Mouse (Mus musculus): ENCODE measurements around the gene Cbarp.

Gene Cbarp

DNA sequence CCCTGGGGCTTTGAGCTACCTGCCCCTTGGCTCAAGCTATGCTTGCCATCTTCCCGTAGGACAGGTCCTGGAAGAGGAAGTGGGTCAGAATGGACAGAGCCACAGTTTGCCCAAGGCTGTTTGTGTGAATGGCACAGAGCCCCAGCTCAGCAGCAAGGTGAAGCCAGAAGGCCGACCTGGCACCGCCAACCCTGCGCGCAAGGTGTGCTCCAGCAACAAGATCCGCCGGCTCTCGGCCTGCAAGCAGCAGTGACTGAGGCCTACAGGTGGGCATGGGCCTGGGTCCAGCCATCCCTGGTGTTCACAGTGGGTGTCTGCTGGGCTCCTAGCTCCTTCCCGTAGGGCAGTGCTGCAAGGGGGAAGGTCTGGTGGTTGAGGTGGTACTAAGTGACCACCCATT is 10.8 kb downstream of the Cbarp start:
- no peak for DNase-seq (ENCODE audit: low spot score in 2 of 2)

DNA sequence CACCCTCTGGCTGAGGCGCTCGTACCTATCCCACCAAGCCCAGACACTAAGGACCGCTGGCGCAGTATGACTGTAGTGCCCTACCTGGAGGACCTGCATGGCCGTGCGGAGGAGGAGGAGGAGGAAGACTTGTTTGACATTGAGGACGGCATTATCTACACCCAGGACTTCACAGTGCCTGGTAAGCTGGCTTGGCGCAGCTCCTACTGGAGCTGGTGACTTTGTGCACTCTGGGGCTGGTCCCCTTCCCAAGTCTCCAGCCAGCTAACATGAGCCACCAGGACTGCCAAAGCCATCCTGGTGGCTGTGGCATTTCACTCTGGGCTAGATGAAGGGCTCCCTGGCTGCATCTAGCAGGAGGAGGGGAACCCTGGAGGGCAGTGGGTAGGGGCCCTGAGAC is 12.7 kb downstream of the Cbarp start:
- no peak for DNase-seq (ENCODE audit: low spot score in 2 of 2)

DNA sequence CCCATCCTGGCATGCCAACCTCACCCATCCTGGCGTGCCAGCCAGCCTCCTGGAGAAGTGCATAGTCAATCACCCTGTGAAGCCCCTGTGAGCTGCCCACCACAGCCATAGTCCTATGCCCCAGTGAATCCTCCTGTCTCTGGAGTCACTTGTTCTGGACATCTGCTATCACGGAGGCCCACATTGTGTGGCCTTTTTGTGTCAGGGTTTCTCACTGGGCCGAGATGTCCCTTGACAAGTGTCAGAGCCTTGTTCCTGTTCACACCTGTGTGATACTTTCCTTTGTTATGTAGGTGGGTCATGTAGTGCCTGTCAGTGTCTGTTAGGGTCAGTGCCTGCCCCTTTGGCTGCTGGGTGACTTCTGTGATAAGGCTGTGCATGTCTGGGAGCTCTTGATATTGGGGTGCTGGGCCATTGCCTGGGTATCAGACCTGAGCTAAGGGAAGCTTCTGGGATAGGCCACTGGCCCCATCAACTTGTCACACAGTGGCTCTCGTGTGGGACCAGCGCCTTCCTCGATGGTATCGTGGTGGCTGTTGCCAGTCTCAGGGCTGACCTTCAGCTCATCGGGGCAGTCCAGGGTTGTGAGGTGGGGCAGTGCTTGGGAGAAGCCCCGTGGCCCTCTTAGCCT is 16.6 kb downstream of the Cbarp start:
- DNase-seq (ENCODE audit: low spot score in 2 of 2) = no peak

DNA sequence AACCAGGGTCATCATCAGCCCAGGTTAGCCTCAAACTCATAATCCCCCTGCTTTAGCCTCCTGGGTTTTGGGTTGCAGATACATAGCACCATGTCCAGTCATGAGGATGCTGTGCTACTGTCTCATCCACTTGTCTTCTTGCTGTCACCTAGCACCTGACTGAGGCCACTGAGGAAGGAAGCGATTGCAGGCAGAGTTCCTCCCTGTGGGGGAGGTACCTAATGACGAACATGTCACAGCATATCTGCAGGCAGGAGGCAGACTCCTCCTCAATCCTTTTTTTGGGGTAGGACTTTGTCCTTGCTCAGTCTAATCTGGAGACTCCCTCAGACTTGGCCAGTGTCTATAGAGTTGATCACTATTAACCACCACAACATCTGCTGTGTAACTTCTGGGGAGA is 19.0 kb downstream of the Cbarp start:
- no peak for DNase-seq (ENCODE audit: low spot score in 2 of 2)

DNA sequence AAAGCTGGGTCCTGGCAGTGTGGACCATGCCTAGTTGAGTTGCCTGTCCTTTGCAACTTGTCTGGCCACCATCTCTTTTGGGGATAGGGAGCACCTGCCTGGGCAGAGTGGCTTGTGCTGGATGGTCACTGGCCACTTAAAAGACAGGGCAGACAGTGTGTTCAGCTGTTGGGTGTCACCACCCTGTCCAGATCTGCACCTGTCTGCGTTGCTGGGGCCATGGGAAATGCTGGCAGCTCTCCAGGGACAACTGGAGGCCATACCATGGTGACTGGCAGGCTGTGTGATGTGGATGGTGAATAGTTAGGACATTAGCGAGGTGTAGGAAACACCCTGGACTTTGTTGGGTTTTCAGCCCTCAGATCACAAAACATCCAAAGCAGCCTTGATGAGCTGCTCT is 20.5 kb downstream of the Cbarp start:
- DNase-seq (ENCODE audit: low spot score in 2 of 2) = no peak

DNA sequence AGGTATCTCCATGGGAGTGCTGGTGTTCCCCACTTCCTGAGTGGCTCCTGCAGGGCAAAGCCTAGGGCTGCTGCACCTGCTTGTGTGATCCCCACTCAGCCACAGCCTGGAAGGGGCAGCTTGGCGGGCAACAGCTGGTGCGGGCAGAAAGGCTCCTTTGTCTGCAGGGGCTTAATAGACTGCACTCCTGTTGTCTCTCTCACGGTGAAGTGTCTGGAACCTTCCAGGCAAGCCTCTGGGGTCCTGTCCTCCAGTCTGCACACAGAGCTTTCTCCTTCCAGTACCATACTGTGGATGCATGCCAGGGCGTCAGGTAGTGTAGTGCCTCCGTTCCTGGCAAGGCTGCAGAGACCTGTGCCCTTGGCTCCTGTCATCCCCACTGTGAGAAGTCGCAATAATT is 22.1 kb downstream of the Cbarp start:
- DNase-seq (ENCODE audit: low spot score in 2 of 2) = no peak

DNA sequence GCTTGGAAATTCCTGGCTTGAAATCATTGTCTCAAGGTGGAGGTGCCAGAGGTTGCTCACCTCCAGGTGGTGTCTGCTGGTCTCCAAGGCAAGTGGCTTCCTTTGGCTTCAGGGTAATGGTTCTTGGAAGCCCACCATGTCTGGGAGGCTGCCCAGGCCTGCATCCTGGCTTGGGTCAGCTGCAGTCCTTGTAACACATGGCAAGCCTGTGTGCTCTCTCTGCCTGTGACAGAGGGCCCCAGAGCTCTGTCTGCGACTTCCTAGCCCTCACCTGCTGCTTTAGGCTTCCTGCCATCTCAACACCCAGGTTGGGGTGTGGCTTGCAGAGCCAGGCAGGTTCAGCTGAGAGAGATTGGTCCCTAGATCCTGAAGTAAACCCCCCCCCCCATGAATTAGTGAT is 22.9 kb downstream of the Cbarp start:
- no peak for DNase-seq (ENCODE audit: low spot score in 2 of 2)

DNA sequence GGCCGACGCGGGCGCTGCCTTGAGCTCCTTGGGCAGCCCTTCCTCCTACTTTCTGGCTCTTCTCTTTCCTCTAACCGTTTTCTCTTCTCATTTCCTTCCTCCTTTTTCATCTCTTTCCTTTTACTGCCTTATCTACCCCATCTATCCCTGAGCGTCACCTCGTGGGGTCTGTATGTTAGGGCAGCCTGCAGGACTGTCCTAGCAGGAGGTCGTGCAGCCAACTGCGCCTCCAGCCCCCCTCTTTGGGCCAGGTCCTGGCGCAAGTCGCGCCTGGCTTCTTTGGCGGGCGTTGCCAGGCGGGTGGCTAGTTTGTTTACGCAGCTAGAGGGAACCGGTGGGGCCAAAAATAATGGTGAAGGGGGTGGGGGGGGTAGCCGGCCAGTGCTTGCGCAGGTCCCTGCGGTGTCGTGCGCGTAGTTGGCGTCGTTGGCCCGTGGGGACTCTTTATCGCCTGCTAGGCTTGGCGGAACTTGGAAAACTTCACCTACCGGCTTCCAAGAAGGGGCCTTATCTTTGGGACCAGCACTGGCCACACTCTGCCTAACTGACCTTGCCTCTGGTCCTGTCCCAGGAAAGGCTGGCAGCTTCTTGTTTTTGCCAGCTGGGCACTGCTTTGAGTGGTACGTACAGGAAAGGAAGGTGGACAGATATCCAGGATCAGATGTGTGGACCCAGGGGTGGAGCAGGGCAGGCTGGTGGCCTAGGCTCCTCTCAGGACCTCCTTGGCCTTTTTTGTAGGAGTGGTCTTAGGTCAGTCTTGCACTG is 23.5 kb downstream of the Cbarp start:
- DNase-seq (ENCODE audit: low spot score in 2 of 2) = no peak

DNA sequence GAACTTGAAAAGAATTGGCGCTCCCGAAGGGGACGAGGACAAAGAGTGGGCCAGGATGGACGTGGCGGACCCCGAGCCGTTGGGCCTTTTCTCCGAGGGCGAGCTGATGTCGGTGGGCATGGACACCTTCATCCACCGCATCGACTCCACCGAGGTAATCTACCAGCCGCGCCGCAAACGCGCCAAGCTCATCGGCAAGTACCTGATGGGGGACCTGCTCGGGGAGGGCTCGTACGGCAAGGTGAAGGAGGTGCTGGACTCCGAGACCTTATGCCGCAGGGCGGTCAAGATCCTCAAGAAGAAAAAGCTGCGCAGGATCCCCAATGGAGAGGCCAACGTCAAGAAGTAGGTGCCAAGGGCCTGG is 24.1 kb downstream of the Cbarp start:
- no peak for DNase-seq (ENCODE audit: low spot score in 2 of 2)

DNA sequence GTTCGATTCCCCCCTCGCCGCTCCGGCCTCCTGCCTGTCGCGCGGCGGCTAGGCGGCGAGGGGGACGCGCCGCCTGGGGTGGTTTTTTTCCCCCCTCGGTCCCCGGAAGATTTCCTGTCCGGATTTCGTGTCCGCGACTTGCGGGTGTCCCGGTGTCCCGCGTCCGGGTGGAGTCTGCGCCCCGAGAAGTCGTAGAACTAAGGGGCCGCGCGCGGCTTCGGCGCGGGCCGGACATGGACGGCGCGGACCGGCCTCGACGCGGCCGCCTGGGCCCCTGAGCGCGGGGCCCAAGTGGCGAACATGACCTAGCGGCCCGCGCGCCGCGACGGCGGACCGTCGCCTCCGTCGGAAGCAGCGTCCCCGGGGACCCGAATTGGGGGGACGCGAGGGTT is 24.7 kb downstream of the Cbarp start:
- no peak for DNase-seq (ENCODE audit: low spot score in 2 of 2)

DNA sequence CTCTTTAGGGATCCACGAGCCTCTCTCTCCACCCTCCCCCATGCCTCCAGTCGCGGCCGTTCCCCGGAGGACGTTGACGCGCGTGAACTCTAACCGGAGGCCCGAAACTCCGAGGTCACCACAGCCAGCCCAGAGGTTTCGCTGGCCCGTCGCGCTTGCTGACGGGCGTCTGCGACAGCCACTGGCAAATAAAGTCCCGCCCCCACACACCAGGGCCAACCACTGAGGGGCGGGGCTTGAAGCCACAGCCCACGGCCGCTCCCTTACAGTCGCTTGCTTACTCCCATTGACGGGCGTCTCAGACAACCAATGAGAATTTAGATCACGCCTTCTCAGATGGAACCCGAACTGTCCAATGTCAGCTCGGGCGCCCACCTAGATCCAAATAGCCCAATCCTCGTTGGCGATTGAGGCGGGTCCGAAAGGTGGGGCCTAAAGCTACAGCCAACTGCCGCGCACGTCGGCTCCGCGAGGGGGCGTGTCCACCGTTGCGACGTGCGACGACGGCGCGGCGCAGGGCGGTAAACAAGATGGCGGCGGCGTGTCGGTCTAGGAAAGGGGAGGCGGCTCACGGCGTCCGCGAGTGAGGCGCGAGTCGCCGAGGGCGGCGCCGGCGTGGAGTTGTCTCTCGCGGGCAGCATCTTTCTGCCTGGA is 25.2 kb downstream of the Cbarp start, which contains the start of gene Stk11:
Gene Stk11, plus strand, starts transcription at position 514 of the 654 bp plus-strand sequence.
- peak; percentile 98 to 100 for DNase-seq (ENCODE audit: low spot score in 2 of 2)

DNA sequence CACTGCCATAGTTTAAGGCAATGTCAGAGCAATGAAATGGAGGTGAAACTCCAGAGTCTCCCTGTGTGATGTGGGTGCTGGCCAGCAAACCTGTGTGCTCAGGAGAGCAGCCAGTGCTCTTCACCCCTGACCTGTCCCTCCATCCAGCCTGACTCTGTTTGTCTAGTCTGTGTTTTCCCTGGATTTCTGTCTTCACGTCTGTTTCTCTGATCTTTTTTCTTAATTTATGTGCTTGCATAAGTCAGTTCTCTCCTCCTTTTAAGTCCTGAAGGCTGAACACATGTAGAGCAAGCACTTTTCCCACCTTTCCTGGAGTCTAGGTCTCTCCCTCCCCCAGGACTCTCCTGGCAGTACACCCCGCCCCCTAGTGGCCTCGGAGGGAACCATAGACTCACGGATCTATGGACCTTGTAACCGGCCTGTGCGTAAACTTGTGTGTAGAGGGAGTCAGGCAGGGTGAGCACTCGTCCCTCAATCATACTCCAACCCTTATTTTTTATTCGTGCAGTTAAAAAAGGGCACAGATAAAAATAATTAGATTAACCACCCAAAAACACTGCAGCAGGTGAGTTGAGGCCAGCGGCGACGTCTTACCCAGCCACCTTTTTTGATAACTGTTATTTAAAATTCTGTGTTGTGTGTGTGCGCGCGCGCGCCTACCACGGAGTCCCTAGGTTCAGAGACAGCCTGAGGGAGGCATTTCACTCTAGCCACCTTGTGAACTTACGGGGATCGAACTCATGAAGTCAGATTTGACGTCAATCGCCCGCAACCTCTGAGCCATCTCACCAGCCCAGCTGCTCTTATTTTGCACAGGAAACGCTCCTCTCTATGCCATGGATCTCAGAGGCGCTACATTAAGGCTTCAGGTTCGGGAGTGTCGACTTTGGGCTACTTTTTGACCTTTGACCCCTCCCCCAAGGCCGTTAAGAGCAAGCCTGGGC is 26.0 kb downstream of the Cbarp start:
- DNase-seq (ENCODE audit: low spot score in 2 of 2) = peak; percentile 76 to 78

DNA sequence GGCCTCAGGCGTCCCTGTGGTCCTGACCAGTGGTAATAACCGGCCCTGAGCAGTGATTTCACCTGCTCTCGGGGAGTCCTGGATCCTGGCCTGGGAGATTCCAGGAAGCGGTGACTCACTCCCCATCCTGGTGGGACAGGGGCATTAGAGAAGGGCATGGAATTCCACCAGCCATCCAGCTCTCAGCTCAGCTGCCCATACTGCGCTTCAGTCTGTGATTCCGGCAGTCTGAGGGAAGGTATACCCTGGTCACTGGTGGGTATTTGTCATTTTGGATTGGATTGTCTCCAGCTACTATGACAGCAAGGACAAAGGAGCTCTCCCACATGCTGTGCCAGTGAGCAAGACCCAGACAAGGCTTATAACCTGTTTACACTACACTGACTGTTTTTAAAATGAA is 33.0 kb downstream of the Cbarp start:
- no peak for DNase-seq (ENCODE audit: low spot score in 2 of 2)

DNA sequence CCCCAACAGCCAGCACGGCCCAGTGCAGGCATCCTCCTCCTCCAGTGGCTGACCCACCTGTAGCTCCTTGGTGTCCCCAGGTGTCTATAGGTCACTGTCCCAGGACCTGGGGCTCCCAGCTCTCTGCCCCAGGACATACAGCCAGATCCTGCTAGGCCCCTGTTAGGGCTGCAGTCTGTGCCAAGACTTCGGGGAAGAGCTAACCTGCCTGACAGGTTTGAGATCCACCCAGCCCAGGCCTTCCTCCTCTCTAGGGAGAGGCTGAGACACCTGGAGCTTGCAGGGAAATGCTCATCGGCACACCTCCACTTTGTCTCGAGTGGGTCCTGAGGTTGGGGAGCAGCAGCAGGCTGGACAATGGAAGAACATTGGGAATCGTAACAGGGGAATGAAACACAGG is 34.7 kb downstream of the Cbarp start:
- no peak for DNase-seq (ENCODE audit: low spot score in 2 of 2)

DNA sequence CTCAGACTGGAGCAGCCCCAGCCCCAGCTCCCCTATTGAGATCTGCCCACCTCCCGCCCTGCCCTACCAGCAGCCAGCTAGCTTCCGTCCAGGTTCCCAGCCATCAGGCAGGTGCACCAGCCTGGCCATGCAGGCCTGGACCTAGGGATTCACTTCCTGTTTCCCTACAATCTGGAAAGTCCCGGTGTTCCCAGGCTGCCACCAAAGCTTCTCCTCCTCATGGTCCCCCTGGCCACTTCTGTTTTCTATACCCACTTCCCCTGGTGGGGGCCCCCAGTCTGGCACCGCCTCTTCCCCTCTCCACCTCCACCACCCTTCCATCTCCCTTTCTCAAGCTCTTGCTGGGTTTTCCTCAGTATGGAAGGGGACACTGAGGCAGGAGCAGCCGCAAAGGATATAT is 35.2 kb downstream of the Cbarp start, which contains the start of gene Sbno2:
Gene Sbno2, minus strand, starts transcription at position 112 of the 400 bp plus-strand sequence.
- DNase-seq (ENCODE audit: low spot score in 2 of 2) = no peak

DNA sequence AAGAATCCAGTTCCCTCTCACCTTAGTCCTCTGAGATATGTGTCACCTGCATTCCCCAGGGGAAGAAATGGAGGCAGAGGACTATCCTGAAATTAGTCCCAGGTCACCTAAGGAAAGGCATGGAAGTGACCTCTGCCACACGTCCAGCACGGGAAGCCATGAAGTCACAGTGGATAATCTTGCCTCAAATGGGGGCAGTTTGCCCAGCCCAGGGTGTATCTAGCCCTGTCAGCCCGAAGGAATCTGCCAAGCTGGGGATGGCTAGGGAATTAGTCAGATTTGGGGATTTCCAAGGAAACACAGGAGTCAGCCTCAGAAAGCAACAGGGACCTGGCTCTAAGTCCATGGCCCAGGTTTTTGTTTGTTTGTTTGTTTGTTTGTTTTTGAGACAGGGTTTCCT is 36.5 kb downstream of the Cbarp start:
- DNase-seq (ENCODE audit: low spot score in 2 of 2) = no peak

DNA sequence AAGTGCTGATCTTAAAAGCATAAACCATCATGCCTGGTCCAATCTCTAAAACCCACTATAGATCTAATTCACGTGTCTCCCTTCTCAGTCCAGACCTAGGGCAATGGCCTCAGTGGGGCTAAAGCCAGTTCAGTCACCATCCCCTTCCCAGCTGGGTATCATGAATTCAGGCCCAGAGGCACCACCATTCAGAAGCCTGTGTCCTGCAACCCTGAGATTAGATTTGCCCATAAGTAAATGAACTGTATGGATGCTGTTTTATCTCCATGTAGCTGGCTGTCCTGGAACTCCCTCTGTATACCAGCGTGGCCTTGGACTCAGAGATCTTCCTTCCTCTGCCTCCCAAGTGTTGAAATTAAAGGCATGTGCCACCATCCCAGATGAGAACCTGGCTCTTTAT is 37.6 kb downstream of the Cbarp start:
- no peak for DNase-seq (ENCODE audit: low spot score in 2 of 2)

DNA sequence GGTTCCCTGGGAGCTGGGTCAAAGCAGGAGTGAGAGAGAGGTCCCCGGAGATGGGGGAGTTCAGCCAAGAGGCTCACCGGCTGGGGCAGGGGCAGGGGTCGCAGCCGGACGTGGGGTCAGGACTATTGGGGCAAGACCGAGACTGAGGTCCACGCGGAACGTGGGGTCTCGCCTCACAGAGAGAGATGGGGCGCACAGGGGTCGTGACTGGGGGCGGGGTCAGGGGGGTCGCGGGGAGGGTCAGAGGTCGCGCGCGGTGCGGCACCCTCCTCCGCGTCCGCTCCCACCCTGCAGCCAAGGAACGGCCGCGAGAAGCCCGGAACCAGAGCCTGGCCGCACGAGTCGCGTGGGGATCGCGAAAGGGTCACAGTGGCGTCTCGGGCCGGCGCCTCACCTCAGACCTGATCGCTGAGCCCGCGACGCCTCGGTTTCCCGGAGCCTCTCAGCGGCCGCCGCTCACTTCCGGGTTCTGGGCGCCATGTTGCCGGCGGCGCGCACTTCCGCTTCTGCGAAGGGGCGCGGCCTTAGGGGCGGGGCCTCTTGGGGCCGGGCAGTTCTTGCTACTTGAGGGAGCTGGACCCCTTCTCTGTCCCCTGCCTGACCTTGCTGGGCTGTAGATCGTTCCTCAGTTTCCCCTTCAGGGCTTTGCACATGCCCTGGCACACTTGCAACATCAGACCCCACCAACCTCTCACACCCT is 38.3 kb downstream of the Cbarp start:
- DNase-seq (ENCODE audit: low spot score in 2 of 2) = peak; percentile 56 to 69

DNA sequence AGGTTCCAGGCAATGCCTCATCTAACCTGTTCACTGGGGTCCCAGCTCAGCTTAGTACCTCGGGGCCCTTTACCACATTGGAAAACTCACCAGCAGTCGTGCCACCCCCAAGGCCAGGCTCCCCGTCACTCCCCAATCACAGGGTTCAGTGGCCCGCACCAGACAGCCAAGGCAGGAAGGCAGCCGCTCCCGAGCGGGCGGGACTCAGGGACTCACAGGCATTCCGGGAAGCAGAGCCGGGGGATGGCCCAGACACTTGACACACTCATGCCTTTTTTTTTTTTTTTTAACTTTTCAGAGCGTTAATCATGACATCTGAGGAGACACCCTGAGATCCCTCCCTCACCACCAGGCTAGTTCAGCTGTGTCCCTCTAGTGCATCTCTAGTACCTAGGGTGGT is 39.7 kb downstream of the Cbarp start:
- DNase-seq (ENCODE audit: low spot score in 2 of 2) = no peak

DNA sequence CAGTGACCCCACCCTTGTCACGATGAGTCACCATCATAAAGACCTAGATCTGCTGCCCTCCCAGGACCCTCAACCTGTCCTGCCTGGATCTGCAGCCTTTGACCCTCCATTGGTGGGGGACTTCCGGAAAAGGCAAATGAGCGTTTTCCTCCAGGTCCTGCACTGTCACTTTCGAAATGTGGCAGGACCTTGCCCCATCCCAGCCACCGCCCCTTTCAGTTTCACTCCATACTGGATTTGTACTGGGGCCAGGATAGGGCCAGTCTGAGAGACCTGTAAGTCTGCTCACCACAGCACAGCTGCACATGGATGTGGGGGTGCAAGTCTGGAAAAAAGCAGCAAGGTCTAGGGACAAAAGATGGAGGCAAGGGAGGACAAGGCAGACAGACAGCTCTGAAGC is 42.0 kb downstream of the Cbarp start:
- DNase-seq (ENCODE audit: low spot score in 2 of 2) = no peak

DNA sequence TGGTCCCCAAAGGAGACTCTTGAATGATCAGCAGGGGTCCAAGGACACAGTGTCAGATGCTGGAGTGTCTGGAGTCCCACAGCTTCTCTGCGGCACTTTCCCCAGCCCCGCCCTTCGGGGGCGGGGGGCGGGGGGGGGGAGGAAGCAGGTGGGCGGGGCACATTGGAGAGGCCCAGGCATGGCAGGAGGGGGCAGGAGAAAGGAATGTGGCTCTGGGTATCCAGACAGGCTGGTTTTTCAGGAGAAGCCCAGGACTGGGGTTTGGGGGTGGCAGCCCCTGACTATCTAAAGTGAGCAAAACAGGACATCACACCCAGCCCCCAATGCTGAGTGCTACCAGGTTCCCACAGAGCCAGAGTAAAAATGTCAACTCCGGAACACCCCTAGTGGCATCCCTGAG is 43.4 kb downstream of the Cbarp start:
- DNase-seq (ENCODE audit: low spot score in 2 of 2) = no peak
